Mouse (Mus musculus): ENCODE measurements around the gene Bace1. TPM values are rescaled to one million over a fixed set of nuclear protein-coding genes. Genes with fewer than 3 reads are reported as not detected.

The Bace1 gene
- total RNA-seq, 2 experiments from 2014 or later: 76.6 to 79.3 TPM

GRCm38 (mm10) chr9:45870265-45870664 lies 31.9 kb downstream of the Bace1 start:
- DNase-seq: no peak
- intact Hi-C loops (cut with DNase I): no loop called here

GRCm38 (mm10) chr9:45877928-45878327 lies 39.5 kb downstream of the Bace1 start:
- intact Hi-C loops (cut with DNase I): no loop called here
- DNase-seq: peak; percentile 18

- intact Hi-C loops (cut with DNase I): no loop called here
- no peak for DNase-seq
Measured at GRCm38 (mm10) chr9:45893681-45894080, 55.3 kb downstream of the Bace1 start.

GRCm38 (mm10) chr9:45905196-45905595 lies 66.8 kb downstream of the Bace1 start:
- DNase-seq: no peak
- intact Hi-C loops (cut with DNase I): no loop called here

GRCm38 (mm10) chr9:45905811-45906237 lies 67.4 kb downstream of the Bace1 start:
- DNase-seq: peak; percentile 43
- intact Hi-C loops (cut with DNase I): no loop called here

GRCm38 (mm10) chr9:45906355-45907077 lies 68.1 kb downstream of the Bace1 start, which contains the start of the genes Pcsk7 and Rnf214:
Gene Pcsk7, plus strand, starts transcription at chr9:45906497.
Gene Rnf214, minus strand, starts transcription at chr9:45906911.
- DNase-seq: peak; percentile 92
- intact Hi-C loops (cut with DNase I): no loop called here

GRCm38 (mm10) chr9:45907078-45907428 lies 68.7 kb downstream of the Bace1 start:
- intact Hi-C loops (cut with DNase I): no loop called here
- no peak for DNase-seq

GRCm38 (mm10) chr9:45910995-45911394 lies 72.6 kb downstream of the Bace1 start:
- intact Hi-C loops (cut with DNase I): no loop called here
- DNase-seq: no peak

GRCm38 (mm10) chr9:45911673-45912072 lies 73.3 kb downstream of the Bace1 start:
- intact Hi-C loops (cut with DNase I): no loop called here
- DNase-seq: peak; percentile 49

Other genes starting within 250 kb of the Bace1 start
- gene Cep164, start 9.9 kb upstream of the Bace1 start, total RNA-seq (2021): 10 to 100 TPM; 21.6 to 24.0 TPM
- 10 to 100 TPM; 31.0 to 32.1 TPM for gene Pcsk7, start 67.9 kb downstream of the Bace1 start, total RNA-seq (2021)
- 10 to 100 TPM; 97.3 to 97.6 TPM for gene Rnf214, start 68.3 kb downstream of the Bace1 start, total RNA-seq (2021)
- 1 to 10 TPM; 5.7 to 6.9 TPM for gene Tagln, start 97.5 kb downstream of the Bace1 start, total RNA-seq (2021)
- gene Sidt2, start 116.7 kb downstream of the Bace1 start, total RNA-seq (2021): 10 to 100 TPM; 80.0 to 97.1 TPM
- gene Pafah1b2, start 174.1 kb downstream of the Bace1 start, total RNA-seq (2021): 100 to 1,000 TPM; 262 to 267 TPM
- gene Sik3, start 174.2 kb downstream of the Bace1 start, total RNA-seq (2021): 10 to 100 TPM; 54.6 to 56.9 TPM